In the genomic region with DNA sequence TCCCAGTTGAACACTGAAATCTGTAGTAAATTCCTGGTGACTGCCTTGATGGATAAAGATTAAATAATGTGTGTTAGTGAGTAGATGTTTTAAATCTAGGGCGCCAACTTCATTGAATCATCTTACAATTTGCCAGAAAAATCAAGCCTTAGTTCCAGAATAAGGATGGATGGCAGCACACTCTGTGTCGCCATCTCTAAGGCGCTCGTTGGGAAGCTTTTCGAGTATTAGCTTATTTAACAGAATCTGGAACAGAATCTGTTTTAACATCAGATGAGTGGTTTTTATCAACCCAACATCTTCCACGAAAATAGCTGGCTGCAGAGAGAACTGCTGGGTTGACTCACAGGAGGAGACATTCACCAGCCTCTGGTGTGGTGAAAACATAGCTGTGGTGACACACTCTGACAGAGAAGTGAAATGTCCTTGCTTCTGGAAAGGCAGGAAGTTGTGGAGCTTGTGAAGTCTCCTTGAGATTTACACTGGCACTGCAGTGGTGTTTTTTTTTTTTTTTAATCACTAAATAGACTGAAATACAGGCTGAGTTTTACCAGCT, we compare ENCODE assay signal across 7 mouse cellular contexts.
"Had no signal": no experiment of that assay in that cellular context is flagged by ENCODE, and none has a peak within 500 bp of the region (broad histone marks: within the 10 kb centered on the region; RNA-seq: fewer than 3 reads in every experiment).

No protein-coding gene starts in this region.

- ATAC-seq: liver, embryonic 12.5 days; midbrain, embryonic 15.5 days had no signal

- DNase-seq: kidney, adult 18-20 months; kidney, postnatal 10 days; layer of hippocampus, postnatal 36 days; lung, postnatal 14 days; thymus, postnatal 4 days had no signal
